Mouse (Mus musculus) midbrain, embryonic 16.5 days (tissue): ENCODE results near the gene 2900026A02Rik. TPM values are rescaled to one million over a fixed set of nuclear protein-coding genes. Genes with fewer than 3 reads are reported as not detected.
A peak's percentile ranks its signal among the peaks of the same experiment; 100 is the strongest.

Experiments
- ATAC-seq: fragments of 200-750 bp; cut with Nextera tagmentation; 2 replicates; pipeline ENCODE4 v1.8.0; 2017; ENCODE audit warnings: moderate TSS enrichment
- H3K27ac ChIP-seq: fragments of 300-500 bp; sonication (generic); 2 replicates; pipeline ENCODE4 v1.5.1; 2014; ENCODE audit warnings: mild to moderate bottlenecking, low read length, mixed read lengths
- H3K27me3 ChIP-seq: fragments of 300-500 bp; sonication (generic); 2 replicates; pipeline ENCODE4 v1.6.1; 2014; ENCODE audit warnings: low read depth, low read length, mixed read lengths; ENCODE audit not compliant: control insufficient read depth, insufficient read depth
- H3K36me3 ChIP-seq: fragments of 300-500 bp; sonication (generic); 2 replicates; pipeline ENCODE4 v1.6.1; 2014; ENCODE audit warnings: mild to moderate bottlenecking, low read length, moderate library complexity, mixed read lengths; ENCODE audit not compliant: control insufficient read depth, insufficient read depth
- H3K4me1 ChIP-seq: fragments of 300-500 bp; sonication (generic); 2 replicates; pipeline ENCODE4 v1.6.1; 2014; ENCODE audit warnings: mild to moderate bottlenecking, low read length, mixed read lengths; ENCODE audit not compliant: control insufficient read depth, insufficient read depth
- H3K4me2 ChIP-seq: fragments of 300-500 bp; sonication (generic); 2 replicates; pipeline ENCODE4 v1.6.1; 2014; ENCODE audit warnings: mild to moderate bottlenecking, low read length, mixed read lengths
- H3K4me3 ChIP-seq: fragments of 300-500 bp; sonication (generic); 2 replicates; pipeline ENCODE4 v1.5.1; 2014; ENCODE audit warnings: low read depth, mild to moderate bottlenecking, low read length, moderate library complexity, mixed read lengths
- H3K9ac ChIP-seq: fragments of 300-500 bp; sonication (generic); 2 replicates; pipeline ENCODE4 v1.6.1; 2014; ENCODE audit warnings: low read depth, low read length, mixed read lengths
- H3K9me3 ChIP-seq: fragments of 300-500 bp; sonication (generic); replicated peaks from 2 replicates; pipeline ENCODE4 v1.6.1; 2014; ENCODE audit warnings: mild to moderate bottlenecking, low read length, mixed read lengths; ENCODE audit not compliant: control insufficient read depth, poor library complexity, severe bottlenecking
- WGBS: fragments of 180-500 bp; shearing (Covaris S2); extraction: QIAGEN DNeasy Blood & Tissue Kit; methylation state at CpG from one replicate; pipeline ENCODE4 v1.1.7; 2014; 5-methylcytosine and 5-hydroxymethylcytosine counted together
- polyA plus RNA-seq: library from polyadenylated mRNA; unstranded; fragments of >200 nt; fragmentation: Nextera tagmentation; extraction: Ambion mirVana; gene quantifications from 2 replicates; pipeline ENCODE4 v1.2.1, GENCODE M21; 2015

2900026A02Rik gene
- polyA plus RNA-seq, 1 experiment from 2014 or later, result 3.8 TPM

GRCm38 (mm10) chr5:113101457-113101856, 119.6 kb downstream of the 2900026A02Rik start:
- H3K27me3 ChIP-seq, result no peaks in the 10 kb centered on the region
- H3K4me3 ChIP-seq, result no peak overlapping the region
- peaks cover 9% of the 10 kb centered on the region for H3K4me1 ChIP-seq
- H3K36me3 ChIP-seq, result no peaks in the 10 kb centered on the region
- ATAC-seq, result no peak
- 89% methylated on average over 10 of the region's 10 CpGs for whole genome bisulfite sequencing
- no peak overlapping the region for H3K9ac ChIP-seq
- H3K9me3 ChIP-seq, result no peaks in the 10 kb centered on the region
- H3K4me2 ChIP-seq, result no peak overlapping the region
- H3K27ac ChIP-seq, result no peak overlapping the region

GRCm38 (mm10) chr5:113100422-113100821, 120.6 kb downstream of the 2900026A02Rik start:
- ATAC-seq, result no peak
- Histone ChIP-seq H3K4me3 (no peak overlapping the region), H3K9me3 (no peaks in the 10 kb centered on the region), H3K27me3 (no peaks in the 10 kb centered on the region), H3K27ac (no peak overlapping the region), H3K4me2 (no peak overlapping the region), H3K36me3 (no peaks in the 10 kb centered on the region), H3K4me1 (peaks cover 9% of the 10 kb centered on the region), H3K9ac (no peak overlapping the region)
- WGBS, result 89% methylated on average over 11 of the region's 11 CpGs

DNA sequence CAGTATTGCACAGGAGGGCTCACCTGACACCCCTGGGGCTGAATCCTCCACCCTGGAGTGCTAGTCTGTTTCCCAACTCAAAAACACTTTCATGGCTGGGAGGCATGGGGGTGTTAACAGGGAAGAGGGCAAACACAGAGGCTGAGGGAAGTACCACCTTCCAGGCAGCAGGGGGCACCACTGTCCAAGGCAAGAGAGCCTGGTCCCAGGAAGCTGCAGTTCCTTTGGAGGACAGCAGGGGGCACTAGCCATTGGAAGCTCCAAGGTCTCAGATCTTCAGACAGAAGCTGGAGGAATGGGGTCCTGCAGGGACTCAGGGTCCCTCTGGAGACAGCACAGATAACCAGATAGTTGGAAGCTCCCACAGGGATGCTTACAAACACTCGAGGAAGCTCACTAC, 121.5 kb downstream of the 2900026A02Rik start:
- 14% methylated on average over 1 of the region's 1 CpGs for WGBS
- H3K36me3 ChIP-seq, result no peaks in the 10 kb centered on the region

DNA sequence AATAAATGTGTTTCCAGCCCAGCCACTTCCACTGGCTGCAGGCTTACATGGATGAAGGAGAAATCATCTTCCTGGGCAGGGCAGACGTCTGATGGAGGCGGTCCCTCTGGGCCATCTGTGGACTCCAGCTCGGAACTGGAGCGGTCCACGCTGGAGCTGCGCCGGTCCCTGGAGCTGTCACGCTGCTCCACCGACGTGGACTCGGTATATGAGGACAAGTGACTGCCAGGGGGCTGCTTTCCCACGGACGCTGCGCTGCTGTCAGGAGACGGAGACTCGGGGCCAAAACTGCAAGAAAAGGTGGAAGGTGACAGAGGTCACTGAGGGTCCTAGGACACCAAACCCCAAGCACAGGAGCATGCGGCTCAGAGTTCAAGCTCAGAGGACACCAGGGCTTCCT, 123.5 kb downstream of the 2900026A02Rik start:
- no peak overlapping the region for H3K9ac ChIP-seq
- no peak overlapping the region for H3K4me2 ChIP-seq
- ATAC-seq, result no peak
- no peaks in the 10 kb centered on the region for H3K36me3 ChIP-seq
- WGBS, result 95% methylated on average over 17 of the region's 17 CpGs
- H3K27me3 ChIP-seq, result no peaks in the 10 kb centered on the region
- no peaks in the 10 kb centered on the region for H3K9me3 ChIP-seq
- H3K4me3 ChIP-seq, result no peak overlapping the region
- peaks cover 5% of the 10 kb centered on the region for H3K4me1 ChIP-seq
- H3K27ac ChIP-seq, result no peak overlapping the region

More for the DNA sequence above, 121.5 kb downstream of the 2900026A02Rik start:
- no peak overlapping the region for H3K9ac ChIP-seq
- ATAC-seq, result peak; percentile 51; the same call in 1 of the 2 replicates
- no peaks in the 10 kb centered on the region for H3K27me3 ChIP-seq
- no peak overlapping the region for H3K27ac ChIP-seq
- peaks cover 9% of the 10 kb centered on the region for H3K4me1 ChIP-seq
- H3K4me3 ChIP-seq, result no peak overlapping the region
- no peak overlapping the region for H3K4me2 ChIP-seq
- no peaks in the 10 kb centered on the region for H3K9me3 ChIP-seq

GRCm38 (mm10) chr5:113095456-113095855, 125.6 kb downstream of the 2900026A02Rik start:
- Histone ChIP-seq H3K9me3 (no peaks in the 10 kb centered on the region), H3K4me1 (no peaks in the 10 kb centered on the region), H3K4me2 (no peak overlapping the region), H3K36me3 (no peaks in the 10 kb centered on the region), H3K27me3 (no peaks in the 10 kb centered on the region), H3K27ac (no peak overlapping the region), H3K9ac (no peak overlapping the region), H3K4me3 (no peak overlapping the region)
- 94% methylated on average over 18 of the region's 18 CpGs for WGBS
- ATAC-seq, result no peak

DNA sequence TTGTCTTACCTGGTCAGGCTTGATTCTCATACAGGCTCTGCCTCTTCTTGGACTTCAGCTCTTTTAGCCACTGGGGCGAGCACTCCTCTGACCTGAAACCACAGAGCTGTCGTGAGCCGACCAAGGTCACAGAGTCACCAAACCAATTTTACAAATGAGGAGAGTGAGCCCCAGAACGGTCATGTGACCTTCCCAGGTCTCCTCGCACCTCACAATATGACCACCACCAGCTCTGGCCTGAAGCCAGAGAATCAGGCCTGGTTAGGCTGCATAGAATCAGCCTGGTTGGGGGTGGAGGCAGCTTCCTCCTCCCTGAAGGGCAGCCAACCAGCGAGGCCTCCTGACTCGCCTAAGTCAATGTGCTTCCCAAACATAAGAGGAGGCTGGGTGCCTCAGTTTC, 128.6 kb downstream of the 2900026A02Rik start:
- no peak overlapping the region for H3K27ac ChIP-seq
- 77% methylated on average over 7 of the region's 7 CpGs for WGBS
- H3K9ac ChIP-seq, result no peak overlapping the region

DNA sequence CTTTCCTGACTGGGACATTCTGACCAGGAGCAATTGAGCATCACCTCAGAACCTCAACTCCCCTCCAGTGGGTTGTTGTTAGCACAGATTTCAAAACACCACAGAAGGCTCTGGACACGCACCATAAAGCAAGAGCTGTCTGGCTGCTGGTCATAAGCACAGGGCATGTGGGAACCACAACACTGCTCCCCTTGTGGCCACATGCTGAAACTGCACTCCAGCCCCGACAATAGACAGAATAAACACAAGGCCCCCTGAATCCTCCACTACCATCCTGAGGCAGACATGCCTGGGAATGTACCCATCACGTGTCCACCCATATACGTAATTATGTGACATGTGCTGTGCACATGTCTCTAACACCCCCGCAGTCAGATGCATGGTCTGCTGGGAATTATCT, 129.9 kb downstream of the 2900026A02Rik start:
- Histone ChIP-seq H3K9ac (no peak overlapping the region), H3K4me1 (peaks cover 5% of the 10 kb centered on the region; the same call in 1 of the 2 replicates)
- 0 out of 2 replicates have a peak, but pooled peaks have one; percentile 7 for ATAC-seq

More for the DNA sequence above, 128.6 kb downstream of the 2900026A02Rik start:
- ATAC-seq, result no peak
- no peaks in the 10 kb centered on the region for H3K27me3 ChIP-seq
- H3K4me2 ChIP-seq, result no peak overlapping the region
- no peaks in the 10 kb centered on the region for H3K9me3 ChIP-seq
- no peaks in the 10 kb centered on the region for H3K4me1 ChIP-seq
- H3K36me3 ChIP-seq, result no peaks in the 10 kb centered on the region
- H3K4me3 ChIP-seq, result no peak overlapping the region

DNA sequence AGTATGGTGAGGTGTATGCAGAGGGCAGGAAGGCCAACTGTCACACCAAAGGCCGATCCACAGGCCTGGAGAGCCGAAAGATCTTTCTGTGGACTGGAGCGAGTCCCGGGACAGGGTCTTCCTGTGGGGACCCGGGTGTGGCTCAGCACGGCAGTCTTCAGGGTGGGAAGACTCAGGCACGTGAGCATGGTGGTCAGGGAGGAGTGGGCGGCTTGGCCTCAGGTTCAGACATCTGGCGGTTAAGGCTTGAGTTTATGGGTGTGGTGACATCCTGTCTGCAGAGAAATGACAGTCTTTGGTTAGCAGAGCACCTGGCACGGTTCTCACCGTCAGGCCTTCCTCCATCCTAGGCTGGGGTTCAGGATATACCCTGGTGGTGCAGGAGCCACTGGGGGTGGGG, 130.3 kb downstream of the 2900026A02Rik start:
- no peaks in the 10 kb centered on the region for H3K27me3 ChIP-seq

More for the DNA sequence above, 129.9 kb downstream of the 2900026A02Rik start:
- Histone ChIP-seq H3K27ac (no peak overlapping the region), H3K4me3 (no peak overlapping the region), H3K27me3 (no peaks in the 10 kb centered on the region), H3K36me3 (no peaks in the 10 kb centered on the region), H3K9me3 (no peaks in the 10 kb centered on the region), H3K4me2 (no peak overlapping the region)
- WGBS, result 54% methylated on average over 5 of the region's 5 CpGs

DNA sequence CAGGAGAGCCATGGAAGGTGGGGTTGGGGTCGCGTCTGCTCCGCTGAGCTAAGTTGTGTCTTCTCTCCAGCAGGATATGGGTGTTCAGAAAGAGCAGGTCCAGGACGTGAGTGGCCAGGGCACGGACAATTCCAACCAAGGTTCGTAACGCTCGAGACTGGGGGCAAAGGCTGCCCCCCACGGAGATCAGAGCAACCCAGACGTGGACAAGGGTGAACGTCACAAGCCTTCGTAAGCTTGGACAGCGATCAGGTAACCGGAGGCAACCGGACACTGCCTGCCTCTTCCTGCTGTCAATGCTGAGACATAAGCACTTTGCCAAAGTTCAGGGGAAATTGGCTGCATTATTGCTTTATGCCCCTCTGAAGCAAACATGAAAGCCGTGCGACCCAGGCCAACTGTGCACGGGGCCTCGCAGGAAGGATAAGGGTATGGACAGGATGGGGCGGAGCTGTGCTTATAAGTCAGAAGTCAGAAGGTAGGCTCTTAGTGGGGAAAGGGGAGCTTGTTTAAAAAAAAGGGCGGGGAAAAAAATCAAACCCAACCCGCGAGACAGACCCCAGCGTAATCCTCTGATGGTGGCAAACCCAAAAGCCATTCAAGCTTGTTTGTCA, 130.9 kb downstream of the 2900026A02Rik start:
- Histone ChIP-seq H3K9me3 (no peaks in the 10 kb centered on the region), H3K36me3 (no peaks in the 10 kb centered on the region), H3K9ac (no peak overlapping the region), H3K27me3 (no peaks in the 10 kb centered on the region), H3K4me2 (no peak overlapping the region), H3K4me1 (peaks cover 6% of the 10 kb centered on the region; the same call in 1 of the 2 replicates), H3K27ac (no peak overlapping the region), H3K4me3 (no peak overlapping the region)
- no peak for ATAC-seq
- WGBS, result 89% methylated on average over 24 of the region's 24 CpGs

More for the DNA sequence above, 130.3 kb downstream of the 2900026A02Rik start:
- H3K4me1 ChIP-seq, result peaks cover 6% of the 10 kb centered on the region; the same call in 1 of the 2 replicates
- no peaks in the 10 kb centered on the region for H3K9me3 ChIP-seq
- 90% methylated on average over 11 of the region's 11 CpGs for WGBS
- H3K9ac ChIP-seq, result no peak overlapping the region
- H3K4me3 ChIP-seq, result no peak overlapping the region
- 0 out of 2 replicates have a peak, but pooled peaks have one; percentile 19 for ATAC-seq
- no peak overlapping the region for H3K4me2 ChIP-seq
- no peak overlapping the region for H3K27ac ChIP-seq
- no peaks in the 10 kb centered on the region for H3K36me3 ChIP-seq
